Mouse (Mus musculus): ENCODE results near the gene Nbeal2. TPM values are rescaled to one million over a fixed set of nuclear protein-coding genes. Genes with fewer than 3 reads are reported as not detected.

The Nbeal2 gene
- total RNA-seq, 2 experiments from 2014 or later, result 3.7 to 9.1 TPM

DNA sequence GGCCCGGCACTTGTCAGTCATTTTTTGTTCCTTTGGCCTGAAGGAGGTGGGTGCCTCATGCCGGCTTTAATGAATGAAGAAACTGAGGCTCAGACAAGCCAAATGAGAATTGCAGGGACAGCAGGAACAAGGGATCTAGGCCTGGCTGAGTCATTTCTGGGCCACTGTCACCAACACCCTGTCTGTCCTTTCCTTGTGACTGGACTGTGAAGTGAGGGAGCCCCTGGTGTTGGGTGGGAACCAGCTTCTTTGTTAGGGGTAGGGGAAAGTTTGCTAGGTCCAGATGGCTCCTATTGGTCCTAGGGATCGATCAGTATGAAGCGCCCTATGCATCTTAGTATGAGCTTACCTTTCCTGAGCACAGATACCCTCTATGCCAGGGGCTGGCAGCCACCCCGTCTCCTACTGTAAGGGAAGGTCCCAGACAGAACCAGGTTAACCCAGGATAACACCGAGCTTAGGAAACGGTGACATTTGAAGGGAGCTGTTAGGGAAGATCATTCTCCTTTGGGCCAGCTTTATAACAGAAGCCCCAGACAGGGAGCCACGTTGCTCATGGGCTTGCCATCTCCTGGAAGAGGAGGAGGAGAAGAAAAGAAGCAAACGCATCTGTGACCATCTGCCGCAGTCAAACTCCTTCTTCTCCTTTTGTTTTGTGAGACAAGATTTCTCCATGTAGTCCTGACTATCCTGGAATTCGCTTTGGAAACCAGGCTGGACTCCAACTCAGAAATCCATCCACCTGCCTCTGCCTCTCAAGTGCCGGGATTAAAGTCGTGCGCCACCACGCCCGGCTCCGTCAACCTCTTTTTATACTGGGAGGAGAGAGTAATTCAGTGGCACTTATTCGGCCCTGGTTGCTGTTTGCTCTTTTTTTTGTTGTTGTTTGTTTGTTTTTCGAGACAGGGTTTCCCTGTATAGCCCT lies 1.0 kb upstream of the Nbeal2 start:
- no peak for ATAC-seq (replicated peaks; ENCODE audit: low FRiP score, low TSS enrichment, poor library complexity, severe bottlenecking)

DNA sequence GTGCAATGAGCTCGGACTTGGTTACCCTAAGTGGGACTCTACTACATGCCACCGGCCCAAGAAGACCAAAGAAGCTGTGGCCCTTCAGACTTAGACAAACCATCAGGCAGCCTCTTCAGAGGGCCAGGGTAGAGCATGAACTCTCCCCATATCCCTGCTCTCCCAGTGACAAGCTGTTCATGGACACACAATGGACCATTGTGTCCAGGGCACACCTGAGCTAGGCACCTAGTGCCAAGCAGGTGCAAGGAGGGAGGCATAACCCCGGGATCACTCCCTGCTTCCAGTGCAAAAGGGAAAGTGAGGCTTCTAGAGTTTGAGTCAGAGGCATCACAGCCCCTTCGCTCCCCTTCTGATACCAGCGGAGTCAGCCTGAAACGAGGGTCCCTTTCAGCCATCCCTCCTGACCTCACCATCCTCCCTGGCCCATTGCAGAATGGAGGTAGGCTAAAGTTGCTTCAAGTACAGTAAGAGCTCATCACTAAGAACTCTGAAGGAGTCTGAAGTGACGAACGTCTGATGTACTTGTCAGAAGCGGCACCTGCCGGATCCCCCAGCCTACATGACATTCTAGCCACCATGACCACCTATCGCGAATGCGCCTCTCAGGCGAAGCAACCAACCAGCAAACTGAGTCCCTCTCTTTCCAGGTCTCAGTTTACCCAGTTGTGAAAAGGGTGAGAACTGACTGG lies 852 bp downstream of the Nbeal2 start:
- ATAC-seq (replicated peaks; ENCODE audit: low FRiP score, low TSS enrichment, poor library complexity, severe bottlenecking), result no peak

DNA sequence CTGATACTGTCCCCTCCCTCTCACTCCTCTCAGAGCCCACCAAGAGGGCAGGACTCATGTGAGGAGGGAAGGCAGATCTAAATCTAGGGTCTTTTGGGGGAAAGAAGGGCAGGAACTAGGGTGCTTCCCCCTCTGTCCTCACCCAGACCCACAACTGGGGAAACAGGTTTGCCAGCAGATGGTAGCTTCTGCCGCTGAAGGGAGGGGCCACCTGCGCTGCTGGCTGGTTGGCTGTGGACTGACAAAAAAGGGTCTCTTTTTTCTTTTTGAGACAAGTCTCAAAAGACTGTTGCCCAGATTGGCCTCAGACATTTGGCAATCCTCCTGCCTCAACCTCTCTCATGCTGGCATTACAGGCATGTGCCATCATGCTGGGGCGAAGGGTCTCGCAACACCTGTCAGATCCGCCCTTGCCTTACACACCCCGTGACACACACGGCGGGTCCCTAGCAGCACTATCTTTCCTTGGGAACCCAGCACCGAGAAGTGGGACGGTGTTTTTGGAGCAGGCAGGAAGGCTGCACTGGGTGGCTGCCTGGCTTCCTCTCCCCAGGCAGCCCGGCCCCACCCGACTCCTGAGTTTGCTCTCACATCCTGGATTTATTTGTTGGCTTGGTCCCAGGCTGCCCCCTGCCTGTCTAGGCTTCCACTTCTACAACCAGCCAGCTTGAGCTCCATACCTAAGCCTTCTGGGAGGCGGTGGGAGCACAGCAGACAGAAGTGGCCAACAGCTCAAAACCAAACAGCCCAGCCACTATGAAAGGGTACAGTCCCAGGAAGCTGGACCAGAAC lies 1.8 kb downstream of the Nbeal2 start:
- no peak for ATAC-seq (replicated peaks; ENCODE audit: low FRiP score, low TSS enrichment, poor library complexity, severe bottlenecking)

DNA sequence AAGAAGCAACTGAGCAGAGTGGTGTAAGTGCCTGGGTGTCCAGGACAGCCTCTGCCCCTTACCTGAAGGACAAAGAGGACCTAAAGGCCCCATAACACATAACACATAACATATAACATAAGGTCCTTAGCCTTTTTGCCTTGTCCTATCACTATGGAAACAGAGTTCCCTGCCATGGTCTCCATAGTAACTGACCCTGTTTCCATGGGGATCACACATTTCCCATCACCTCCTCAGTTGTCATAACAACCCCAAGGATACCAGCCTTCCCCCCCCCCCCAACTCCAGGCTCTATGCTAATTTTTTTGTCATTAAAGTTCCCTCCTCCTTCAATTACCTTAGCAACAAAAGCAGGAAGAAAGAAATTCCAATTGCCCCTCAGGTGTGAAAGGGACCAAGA lies 4.2 kb downstream of the Nbeal2 start:
- no peak for ATAC-seq (replicated peaks; ENCODE audit: low FRiP score, low TSS enrichment, poor library complexity, severe bottlenecking)

DNA sequence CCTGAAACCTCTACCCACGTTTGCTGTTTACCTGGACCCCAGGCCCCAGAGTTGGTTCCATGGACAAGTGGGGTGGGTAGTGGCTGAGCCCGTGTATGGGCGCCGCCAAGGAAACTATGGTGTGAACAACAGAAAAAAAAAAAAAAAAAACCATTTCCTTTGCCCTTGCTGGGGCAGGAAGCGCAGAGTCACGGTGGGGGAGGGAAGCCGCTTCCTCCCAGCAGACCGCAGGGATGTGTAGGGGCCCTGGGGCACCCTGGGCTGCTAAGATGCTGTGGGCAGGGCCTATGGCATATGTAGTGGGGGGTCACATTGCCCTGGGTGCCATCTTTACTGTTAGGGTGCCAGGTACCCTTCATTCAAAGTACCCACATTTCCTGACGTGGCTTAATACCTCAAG lies 8.7 kb downstream of the Nbeal2 start:
- ATAC-seq (replicated peaks; ENCODE audit: low FRiP score, low TSS enrichment, poor library complexity, severe bottlenecking), result peak; percentile 56

DNA sequence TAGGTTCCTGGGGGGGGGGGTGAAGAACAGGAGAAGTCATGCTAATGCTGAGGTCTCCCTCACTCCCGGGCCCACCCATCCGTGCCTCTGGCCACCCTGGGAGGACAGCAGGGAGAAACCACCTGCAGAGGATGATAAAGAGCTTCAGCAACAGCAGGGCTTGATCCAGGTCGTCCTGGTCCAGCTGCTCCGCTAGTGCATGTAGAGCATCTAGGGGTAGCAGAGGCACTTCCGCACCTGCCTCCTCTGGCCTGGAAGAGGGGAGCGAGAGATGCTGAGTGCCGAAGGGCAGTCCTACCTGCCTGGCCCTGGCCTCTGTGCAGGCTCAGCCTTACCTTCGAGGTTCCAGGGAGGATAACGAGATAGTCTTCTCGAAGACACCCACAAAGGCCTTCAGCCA lies 9.7 kb downstream of the Nbeal2 start:
- no peak for ATAC-seq (replicated peaks; ENCODE audit: low FRiP score, low TSS enrichment, poor library complexity, severe bottlenecking)

DNA sequence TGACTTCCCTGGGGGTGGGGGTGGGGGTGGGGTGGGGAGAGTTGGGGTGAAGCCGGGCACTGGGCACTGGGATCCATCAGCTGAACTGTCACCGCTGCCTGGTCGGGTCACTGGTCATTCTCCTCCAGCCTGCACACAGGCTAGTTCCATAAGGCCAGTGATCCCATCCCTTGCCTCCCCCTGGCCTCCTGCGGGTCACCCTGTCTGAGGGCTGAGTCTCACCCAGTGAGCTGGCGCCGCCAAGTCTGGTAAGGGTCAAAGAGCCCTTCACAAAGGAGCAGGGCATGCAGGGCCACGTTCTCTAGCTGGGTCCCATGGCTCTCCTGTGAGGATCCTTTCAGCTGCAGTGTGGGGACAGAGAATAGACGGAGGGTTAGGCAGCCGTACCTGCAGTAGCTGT lies 10.2 kb downstream of the Nbeal2 start:
- ATAC-seq (replicated peaks; ENCODE audit: low FRiP score, low TSS enrichment, poor library complexity, severe bottlenecking), result no peak

DNA sequence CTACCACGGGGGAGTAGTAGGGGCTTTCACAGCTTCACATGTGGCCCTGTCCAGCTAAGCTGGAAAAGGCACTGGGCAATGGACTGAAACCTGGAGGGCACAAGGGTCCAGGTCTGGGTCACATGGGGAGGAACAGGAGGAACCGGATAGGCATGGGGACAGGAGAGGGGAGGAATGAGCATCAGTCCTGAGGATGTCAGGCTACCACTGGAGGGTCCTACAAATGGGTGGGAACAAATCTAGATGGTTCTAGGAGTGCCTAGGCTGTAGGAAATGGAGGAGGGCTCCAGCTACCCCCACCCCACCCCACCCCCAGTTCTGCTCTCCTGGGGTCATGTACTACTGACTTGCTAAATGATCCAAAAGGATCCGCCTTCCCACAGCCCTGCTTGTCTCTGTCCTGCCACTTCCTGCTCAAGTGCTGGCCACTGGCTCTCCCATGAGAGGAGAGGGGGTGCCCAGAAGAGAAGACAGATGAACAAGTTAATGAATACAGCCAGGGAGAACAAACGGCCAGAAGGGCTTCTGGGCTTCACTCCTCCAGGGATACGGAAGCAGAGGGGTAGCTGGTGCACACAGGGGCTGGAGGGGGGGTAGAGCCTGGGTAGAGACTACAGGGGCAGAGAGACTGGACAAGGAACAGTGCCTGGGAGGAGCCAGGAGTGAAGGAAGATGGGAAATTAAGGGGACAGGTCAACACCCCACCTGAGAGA lies 11.0 kb downstream of the Nbeal2 start:
- ATAC-seq (replicated peaks; ENCODE audit: low FRiP score, low TSS enrichment, poor library complexity, severe bottlenecking), result no peak

DNA sequence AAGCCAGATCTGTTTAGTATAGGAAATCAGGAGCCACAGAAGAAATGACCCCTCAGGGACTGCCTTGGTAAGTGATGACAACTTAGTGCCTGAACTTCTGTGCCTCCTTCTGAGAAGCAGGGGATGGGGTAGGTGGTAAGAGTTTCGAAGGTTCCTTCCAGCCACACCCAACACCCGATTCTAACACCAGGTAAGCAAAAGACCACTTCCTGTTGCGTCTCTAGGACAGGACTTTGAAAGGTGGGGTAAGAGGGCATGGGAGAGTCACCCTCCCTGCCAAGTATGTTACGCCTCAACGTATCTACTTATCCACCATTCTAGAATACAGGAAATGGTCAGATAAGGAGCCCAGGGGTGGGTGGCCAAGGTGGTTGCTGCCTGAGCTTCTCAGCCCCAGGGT lies 13.0 kb downstream of the Nbeal2 start:
- no peak for ATAC-seq (replicated peaks; ENCODE audit: low FRiP score, low TSS enrichment, poor library complexity, severe bottlenecking)

DNA sequence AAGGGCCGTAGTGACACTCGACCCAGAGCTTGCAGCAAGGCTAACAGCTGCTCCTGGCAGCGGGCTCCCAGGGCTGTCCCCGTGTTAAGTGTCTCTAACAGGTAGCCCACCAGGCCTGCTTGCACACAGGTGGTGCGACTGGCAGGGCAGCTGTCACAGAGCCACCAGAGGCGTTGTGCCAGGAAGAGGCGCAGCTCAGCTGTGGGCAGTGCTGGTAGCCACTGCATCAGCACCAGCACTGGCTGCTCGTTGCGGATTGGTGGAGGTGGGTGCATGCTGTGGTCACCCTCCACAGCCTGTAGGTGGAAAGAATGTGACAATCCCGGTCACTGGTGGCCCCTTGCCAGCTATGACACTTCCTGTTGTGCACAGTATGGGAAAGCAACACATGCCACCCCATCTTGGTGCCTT lies 15.3 kb downstream of the Nbeal2 start:
- ATAC-seq (replicated peaks; ENCODE audit: low FRiP score, low TSS enrichment, poor library complexity, severe bottlenecking), result no peak

DNA sequence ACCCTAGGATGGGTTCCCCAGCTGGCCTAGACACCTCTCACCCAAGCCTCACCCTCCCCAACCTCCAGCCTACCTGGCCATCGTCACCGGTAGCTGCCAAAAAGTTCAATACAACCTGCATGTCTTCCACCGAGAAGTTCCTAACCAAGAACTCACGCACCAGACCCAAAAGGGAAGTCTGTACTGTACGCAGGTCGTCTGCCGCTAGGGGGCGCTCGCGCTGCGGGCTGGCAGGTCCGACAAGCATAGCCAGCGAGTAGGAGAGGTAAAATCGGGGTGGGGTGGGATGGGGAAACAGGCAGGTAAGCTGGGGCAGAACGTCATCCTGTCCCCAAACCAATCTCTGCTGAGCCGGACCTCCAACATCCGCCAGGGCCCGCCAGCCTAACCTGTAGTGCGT lies 18.7 kb downstream of the Nbeal2 start:
- ATAC-seq (replicated peaks; ENCODE audit: low FRiP score, low TSS enrichment, poor library complexity, severe bottlenecking), result 0 out of 2 replicates have a peak, but pooled peaks have one; percentile 46

DNA sequence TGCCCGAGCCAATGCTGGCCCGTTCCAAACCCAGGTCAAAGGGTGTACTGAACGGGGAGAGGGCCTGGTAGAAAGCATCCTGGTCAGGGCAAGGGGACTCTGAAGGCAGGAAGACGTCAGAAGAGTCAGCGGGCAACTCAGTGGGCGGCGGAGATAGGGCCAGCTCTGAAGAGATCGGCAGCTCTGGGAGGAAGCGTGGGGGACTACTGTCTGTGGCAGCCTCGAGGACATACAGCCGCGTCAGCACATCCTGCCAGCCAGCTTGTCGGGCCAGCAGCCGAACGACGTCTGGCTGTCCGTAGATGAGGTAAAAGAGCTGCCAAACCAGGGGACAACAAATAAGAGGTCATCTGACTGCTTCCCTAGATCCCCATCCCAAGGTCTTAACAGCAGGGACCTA lies 20.1 kb downstream of the Nbeal2 start:
- ATAC-seq (replicated peaks; ENCODE audit: low FRiP score, low TSS enrichment, poor library complexity, severe bottlenecking), result no peak

DNA sequence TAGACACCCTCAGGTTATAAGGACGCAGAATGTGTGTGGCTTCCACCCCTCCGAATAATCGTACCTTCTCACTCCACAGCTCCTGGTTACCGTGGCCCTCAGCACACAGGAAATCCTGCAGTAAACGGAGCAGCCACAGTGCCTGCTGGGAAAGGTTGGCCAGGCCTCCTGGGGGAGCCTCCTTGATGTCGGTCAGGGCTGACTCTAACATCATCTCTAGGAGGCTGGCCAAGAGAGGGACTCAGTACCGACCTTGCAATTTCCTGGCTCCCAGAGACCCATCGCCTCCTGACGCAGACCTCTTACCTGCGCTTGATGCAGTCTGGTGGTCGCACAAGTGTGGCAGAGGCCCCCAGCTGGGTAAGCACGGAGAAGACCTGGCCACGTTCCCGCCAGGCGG lies 21.3 kb downstream of the Nbeal2 start:
- no peak for ATAC-seq (replicated peaks; ENCODE audit: low FRiP score, low TSS enrichment, poor library complexity, severe bottlenecking)

DNA sequence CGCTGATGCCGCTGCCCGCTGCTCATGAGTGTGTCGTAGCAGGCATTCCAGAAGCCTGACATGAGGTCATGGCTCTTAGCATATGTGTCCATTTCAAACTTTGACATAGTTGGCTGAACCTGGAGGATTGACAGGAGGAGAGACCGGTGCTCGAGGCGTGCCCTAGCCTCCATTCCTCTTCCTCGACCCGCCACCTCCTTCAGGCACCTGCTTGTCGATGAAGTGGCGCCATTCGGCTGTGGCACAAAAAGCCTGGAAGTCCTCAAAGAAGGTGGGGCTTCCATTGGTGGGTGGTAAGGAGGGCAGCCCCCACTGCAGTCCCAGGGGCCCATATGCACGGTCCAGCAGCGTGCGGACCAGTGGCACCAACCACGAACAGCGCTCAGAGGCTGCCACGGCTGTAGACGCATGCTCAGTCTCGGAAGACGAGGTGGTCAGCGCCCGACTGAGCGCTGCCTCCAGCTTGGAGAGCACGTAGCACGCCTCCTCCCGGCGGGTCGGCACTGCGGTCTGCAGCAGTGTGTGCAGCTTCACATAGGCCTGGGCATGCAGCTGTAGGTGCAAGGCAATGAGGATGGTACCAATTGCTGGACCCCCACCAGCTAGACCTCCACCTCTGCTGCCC lies 22.2 kb downstream of the Nbeal2 start:
- no peak for ATAC-seq (replicated peaks; ENCODE audit: low FRiP score, low TSS enrichment, poor library complexity, severe bottlenecking)

DNA sequence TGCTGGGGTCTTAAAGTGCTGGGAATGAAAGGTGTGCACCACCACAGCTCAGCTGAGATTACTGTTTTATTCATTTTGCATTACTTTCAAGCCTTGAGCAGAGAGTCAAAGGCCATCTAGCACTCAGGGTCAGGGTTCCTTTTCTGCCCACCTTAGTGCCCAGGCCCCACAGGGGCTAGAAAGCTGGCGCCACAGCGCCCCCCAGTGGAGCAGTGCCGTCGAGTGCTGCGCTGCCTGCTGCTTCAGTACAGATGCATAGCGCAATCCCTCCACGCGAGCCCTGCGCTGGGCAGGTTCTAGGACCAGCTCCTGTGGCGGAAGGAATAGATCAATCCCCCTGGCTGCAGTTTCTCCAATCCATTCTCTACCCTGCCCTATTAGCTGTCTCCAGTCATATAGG lies 22.8 kb downstream of the Nbeal2 start:
- no peak; the same call in 1 of the 2 replicates for ATAC-seq (replicated peaks; ENCODE audit: low FRiP score, low TSS enrichment, poor library complexity, severe bottlenecking)

DNA sequence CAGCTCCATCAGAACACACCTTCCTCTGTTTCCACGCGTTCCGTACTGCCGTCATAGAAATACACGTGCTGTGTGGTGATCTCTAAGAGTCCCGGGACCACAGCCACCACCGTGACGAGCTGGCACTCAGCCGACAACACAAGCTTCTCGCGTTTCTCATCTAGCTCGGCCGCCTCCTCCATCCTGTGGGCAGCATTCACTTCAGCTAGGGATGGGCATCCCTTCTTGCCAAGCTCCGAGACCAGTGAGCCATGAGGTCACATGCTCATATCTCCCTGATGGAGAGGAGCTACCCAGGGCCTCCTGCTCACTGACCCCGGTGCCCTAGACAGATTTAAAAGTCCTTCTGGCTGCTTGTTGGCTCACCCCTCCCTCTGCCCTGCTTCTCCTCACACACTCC lies 23.8 kb downstream of the Nbeal2 start:
- ATAC-seq (replicated peaks; ENCODE audit: low FRiP score, low TSS enrichment, poor library complexity, severe bottlenecking), result no peak

DNA sequence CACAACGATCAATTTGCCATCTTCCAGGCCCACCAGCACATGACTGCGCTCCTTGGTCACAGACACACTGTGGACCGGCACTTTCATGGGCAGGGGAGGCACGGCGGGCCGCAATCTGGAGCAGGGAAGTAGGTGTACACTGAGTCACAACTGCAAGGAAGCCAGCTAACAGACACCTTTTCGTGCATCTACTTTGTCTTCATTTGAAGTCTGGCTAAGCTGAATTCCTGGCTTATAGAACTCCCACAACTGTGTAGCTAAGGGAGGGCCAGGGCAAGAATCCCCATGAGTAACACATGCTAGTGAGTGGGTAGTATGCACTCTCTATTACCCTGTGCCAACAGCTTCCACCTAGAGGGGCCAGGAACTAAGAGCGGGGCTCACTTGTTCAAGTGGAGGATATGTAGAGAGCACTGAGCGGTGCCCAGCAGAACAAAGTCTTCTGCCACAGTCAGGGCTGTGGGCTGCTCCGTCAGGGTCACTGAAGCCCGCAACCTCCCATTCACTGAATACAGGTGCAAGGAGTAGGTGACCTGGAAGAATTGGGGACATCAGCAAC lies 28.5 kb downstream of the Nbeal2 start:
- no peak for ATAC-seq (replicated peaks; ENCODE audit: low FRiP score, low TSS enrichment, poor library complexity, severe bottlenecking)

DNA sequence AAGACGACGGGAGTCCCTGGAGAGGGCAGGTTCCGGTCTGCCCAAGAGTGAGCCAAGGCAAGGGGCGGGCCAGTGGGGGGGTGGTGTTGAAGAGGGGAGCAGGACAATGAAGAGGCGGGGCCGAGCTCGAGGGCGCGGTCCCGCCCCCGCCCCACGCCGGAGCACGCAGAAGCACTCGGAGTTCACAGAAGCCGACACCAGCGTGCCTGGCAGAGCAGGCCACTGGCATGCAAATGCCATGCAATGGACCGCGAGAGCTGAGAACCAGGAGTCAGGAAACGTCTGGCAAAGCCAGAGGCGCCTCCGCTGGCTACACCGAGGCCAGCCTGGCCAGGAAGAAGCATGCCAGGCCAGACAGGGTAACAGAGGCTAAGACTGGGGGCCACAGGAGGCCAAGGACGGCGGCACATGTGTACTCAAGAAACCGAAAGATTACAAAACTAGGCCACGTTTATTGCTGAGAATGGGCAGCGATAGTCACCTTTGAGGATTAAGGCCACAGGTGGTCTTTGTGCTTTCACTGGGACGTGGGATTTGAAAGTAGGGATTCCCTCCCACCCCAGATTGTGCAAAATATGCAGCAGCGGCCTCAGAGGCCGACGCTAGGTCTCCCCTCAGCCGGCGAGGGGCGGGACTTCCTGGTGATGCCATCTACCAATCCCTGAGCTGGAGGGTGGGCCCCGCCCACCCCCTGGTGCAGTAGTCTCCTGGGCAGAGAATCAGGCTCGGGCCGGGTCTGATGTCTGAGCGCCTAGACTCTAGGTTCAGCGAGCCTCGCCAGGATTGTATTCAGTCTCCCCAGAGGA lies 29.4 kb downstream of the Nbeal2 start, which contains the start of gene Nradd:
Gene Nradd (minus strand): TSS at position 92 of the 806 bp plus-strand sequence.
- peak; percentile 82 for ATAC-seq (replicated peaks; ENCODE audit: low FRiP score, low TSS enrichment, poor library complexity, severe bottlenecking)
